Mouse (Mus musculus) layer of hippocampus, postnatal 10 days (tissue): ENCODE results near the gene Iqca. TPM values are rescaled to one million over a fixed set of nuclear protein-coding genes. Genes with fewer than 3 reads are reported as not detected.
A peak's percentile ranks its signal among the peaks of the same experiment; 100 is the strongest.

ENCODE experiments used
- DNase-seq, 2 experiments: peaks; one replicate each; pipeline ENCODE4 v3.0.0; 2021; ENCODE audit warnings: low spot score in 2 of 2
- total RNA-seq, 2 experiments: library from RNA; stranded (reverse); gene quantifications; 2 replicates each; pipeline ENCODE4 v1.2.3; 2021

Gene Iqca
- total RNA-seq, 2 experiments from 2014 or later, result 1.1 to 2.2 TPM

GRCm38 (mm10) chr1:90071812-90072580, 81.2 kb downstream of the Iqca start:
- DNase-seq, result peak in 1 of 2 experiments; percentile 36

- peak; percentile 72 to 74 for DNase-seq
Observed at GRCm38 (mm10) chr1:90060599-90060998, 92.6 kb downstream of the Iqca start.

GRCm38 (mm10) chr1:90060054-90060453, 93.1 kb downstream of the Iqca start:
- no peak for DNase-seq

- DNase-seq, result peak; percentile 18 to 26
Observed at GRCm38 (mm10) chr1:90054991-90055390, 98.2 kb downstream of the Iqca start.

GRCm38 (mm10) chr1:90051347-90051746, 101.9 kb downstream of the Iqca start:
- DNase-seq, result peak; percentile 54 to 65

- DNase-seq, result peak; percentile 15 to 38
Observed at GRCm38 (mm10) chr1:90050046-90050739, 103.0 kb downstream of the Iqca start.

- DNase-seq, result peak; percentile 32 to 35
Observed at GRCm38 (mm10) chr1:90028305-90028704, 124.9 kb downstream of the Iqca start.

GRCm38 (mm10) chr1:90026945-90027344, 126.3 kb downstream of the Iqca start:
- peak in 1 of 2 experiments; percentile 29 for DNase-seq

GRCm38 (mm10) chr1:90020336-90020735, 132.9 kb downstream of the Iqca start:
- DNase-seq, result no peak

GRCm38 (mm10) chr1:90018071-90018470, 135.1 kb downstream of the Iqca start:
- DNase-seq, result no peak

GRCm38 (mm10) chr1:90014446-90014845, 138.8 kb downstream of the Iqca start, which contains the start of gene Asb18:
Gene Asb18 (minus strand): TSS chr1:90014666.
- no peak for DNase-seq

- DNase-seq, result no peak
Observed at GRCm38 (mm10) chr1:90013273-90013672, 139.9 kb downstream of the Iqca start.

GRCm38 (mm10) chr1:90012850-90013249, 140.4 kb downstream of the Iqca start:
- DNase-seq, result no peak

- DNase-seq, result no peak
Observed at GRCm38 (mm10) chr1:90012168-90012567, 141.0 kb downstream of the Iqca start.

- no peak for DNase-seq
Observed at GRCm38 (mm10) chr1:90010077-90010476, 143.1 kb downstream of the Iqca start.

GRCm38 (mm10) chr1:90009188-90009587, 144.0 kb downstream of the Iqca start:
- DNase-seq, result no peak

GRCm38 (mm10) chr1:90006666-90007065, 146.5 kb downstream of the Iqca start:
- peak; percentile 53 to 59 for DNase-seq

GRCm38 (mm10) chr1:90000981-90001380, 152.2 kb downstream of the Iqca start:
- no peak for DNase-seq

GRCm38 (mm10) chr1:89999858-90000257, 153.3 kb downstream of the Iqca start:
- no peak for DNase-seq

- no peak for DNase-seq
Observed at GRCm38 (mm10) chr1:89998696-89999095, 154.5 kb downstream of the Iqca start.

GRCm38 (mm10) chr1:89998076-89998475, 155.1 kb downstream of the Iqca start:
- no peak for DNase-seq

- no peak for DNase-seq
Observed at GRCm38 (mm10) chr1:89992256-89992655, 160.9 kb downstream of the Iqca start.
